Mouse (Mus musculus) C2C12 (cell line): ENCODE data around the gene Npy1r. TPM values are rescaled to one million over a fixed set of nuclear protein-coding genes. Genes with fewer than 3 reads are reported as not detected.

Source experiments
- H3K27me3 ChIP-seq: one replicate; pipeline ENCODE4 v1.6.1; 2011; ENCODE audit not compliant: control insufficient read depth, insufficient read depth, insufficient read length
- H3K36me3 ChIP-seq: one replicate; pipeline ENCODE4 v1.6.1; 2011; ENCODE audit not compliant: control insufficient read depth, insufficient read depth
- H3K4me3 ChIP-seq: one replicate; pipeline ENCODE4 v1.5.1; 2011; ENCODE audit warnings: mild to moderate bottlenecking, control low read depth; ENCODE audit not compliant: poor library complexity, insufficient read depth, severe bottlenecking
- H3K79me2 ChIP-seq: one replicate; pipeline ENCODE4 v1.6.1; 2011; ENCODE audit not compliant: control insufficient read depth, insufficient read depth
- H3K79me3 ChIP-seq: one replicate; pipeline ENCODE4 v1.6.1; 2011; ENCODE audit warnings: low read depth, control low read depth
- H3ac ChIP-seq: one replicate; pipeline ENCODE3; 2011; ENCODE audit warnings: low read depth; ENCODE audit not compliant: control insufficient read depth, insufficient read length
- CEBPB ChIP-seq: IDR thresholded peaks from one replicate; pipeline ENCODE4 v1.6.1; 2011; ENCODE audit warnings: low read depth, mild to moderate bottlenecking, control low read depth, moderate library complexity
- CTCF ChIP-seq: IDR thresholded peaks from one replicate; pipeline ENCODE4 v1.5.1; 2011; ENCODE audit not compliant: control insufficient read depth, insufficient read depth, insufficient read length
- FOSL1 ChIP-seq: IDR thresholded peaks from one replicate; pipeline ENCODE4 v1.8.0; 2011; ENCODE audit warnings: mild to moderate bottlenecking, low read length; ENCODE audit not compliant: poor library complexity, insufficient read depth, severe bottlenecking
- MAX ChIP-seq: IDR thresholded peaks from one replicate; pipeline ENCODE4 v1.6.1; 2011; ENCODE audit warnings: mild to moderate bottlenecking, control low read depth
- MYOD1 ChIP-seq: IDR thresholded peaks from one replicate; pipeline ENCODE4 v1.6.1; 2011; ENCODE audit warnings: low read depth; ENCODE audit not compliant: control insufficient read depth, insufficient read length
- MYOG ChIP-seq: IDR thresholded peaks from one replicate; pipeline ENCODE4 v1.6.1; 2011; ENCODE audit not compliant: control insufficient read depth, insufficient read length; ENCODE audit errors: extremely low read depth
- USF1 ChIP-seq: IDR thresholded peaks from one replicate; pipeline ENCODE4 v1.6.1; 2011; ENCODE audit warnings: low read depth, mild to moderate bottlenecking, control low read depth, moderate library complexity
- polyA plus RNA-seq: library from polyadenylated mRNA; unstranded; fragments of >200 nt; fragmentation: generic; extraction: Trizol; gene quantifications from one replicate; pipeline ENCODE4 v1.2.1, GENCODE M21; 2012; ENCODE audit warnings: missing spikeins

Gene Npy1r
- polyA plus RNA-seq, 1 experiment = not detected

DNA sequence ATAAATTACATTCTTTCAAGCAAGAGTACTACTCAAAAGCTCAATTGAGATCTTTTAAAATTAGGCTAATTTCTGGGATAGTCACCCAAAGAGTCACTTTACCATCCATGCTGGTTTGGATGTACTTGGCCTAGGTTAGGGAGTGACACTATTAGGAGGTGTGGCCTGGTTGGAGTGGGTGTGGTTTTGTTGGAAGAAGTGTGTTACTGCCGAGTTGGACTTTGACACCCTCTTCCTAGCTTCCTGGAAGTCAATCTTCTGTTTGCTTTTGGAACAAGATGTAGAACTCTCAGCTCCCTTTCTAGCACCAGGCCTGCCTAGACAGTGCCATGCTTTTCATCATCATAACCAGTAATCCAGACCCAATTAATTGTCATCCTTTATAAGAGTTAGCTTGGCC is 45.4 kb downstream of the Npy1r start:
- TF ChIP-seq CTCF (no peak), MYOG (no peak), USF1 (no peak), MAX (no peak), MYOD1 (no peak), FOSL1 (no peak), CEBPB (no peak)
- Histone ChIP-seq H3K79me2 (no peaks in the 10 kb centered on the region), H3K36me3 (no peaks in the 10 kb centered on the region), H3ac (no peak overlapping the region), H3K27me3 (no peaks in the 10 kb centered on the region), H3K4me3 (no peak overlapping the region), H3K79me3 (no peaks in the 10 kb centered on the region)

DNA sequence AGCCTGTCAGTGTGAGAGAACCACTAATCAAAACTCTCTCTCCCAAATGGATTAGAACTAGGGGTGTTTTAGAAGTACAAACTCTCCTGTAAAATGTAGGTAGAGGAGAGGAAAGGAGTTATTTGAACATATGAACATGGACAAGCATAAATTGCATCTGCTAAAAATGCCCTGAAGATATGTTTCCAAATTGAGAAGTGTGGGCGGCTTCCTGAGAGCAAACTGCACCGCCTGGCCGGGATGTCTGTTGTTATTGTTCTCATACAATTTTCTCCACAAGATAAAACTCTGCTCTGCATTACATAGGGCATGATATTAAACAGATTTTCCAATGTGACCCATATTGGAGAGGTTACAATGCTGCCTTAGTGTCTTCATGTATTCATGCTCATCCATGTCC is 48.6 kb downstream of the Npy1r start:
- Histone ChIP-seq H3K36me3 (no peaks in the 10 kb centered on the region), H3K27me3 (no peaks in the 10 kb centered on the region), H3ac (no peak overlapping the region), H3K4me3 (no peak overlapping the region), H3K79me3 (no peaks in the 10 kb centered on the region), H3K79me2 (no peaks in the 10 kb centered on the region)
- TF ChIP-seq MAX (no peak), CEBPB (no peak), CTCF (no peak), MYOD1 (no peak), FOSL1 (no peak), MYOG (no peak), USF1 (no peak)

DNA sequence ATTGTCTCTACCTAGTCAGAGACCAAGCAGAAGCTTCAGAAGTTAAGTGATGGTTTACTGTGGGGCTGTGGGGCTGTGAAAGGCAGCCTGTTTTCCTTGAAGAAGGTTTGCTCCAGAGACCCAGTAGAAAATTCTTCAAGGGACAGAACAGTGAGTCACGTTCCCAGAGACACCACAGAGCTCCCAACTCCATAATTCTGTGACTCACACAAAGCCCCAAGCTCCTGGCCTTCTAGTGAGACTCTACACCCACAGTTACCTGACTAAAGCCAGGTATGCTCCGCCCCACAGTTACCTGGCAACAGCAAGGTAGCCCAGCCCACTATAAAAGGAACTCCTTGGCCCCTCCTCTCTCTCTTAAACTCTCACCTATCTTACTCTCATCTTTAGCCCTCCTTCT is 54.6 kb downstream of the Npy1r start:
- TF ChIP-seq MYOG (no peak), CEBPB (no peak), MYOD1 (no peak), USF1 (no peak), MAX (no peak), CTCF (no peak), FOSL1 (no peak)
- H3K36me3 ChIP-seq = no peaks in the 10 kb centered on the region
- H3K79me2 ChIP-seq = no peaks in the 10 kb centered on the region
- no peak overlapping the region for H3ac ChIP-seq
- H3K4me3 ChIP-seq = no peak overlapping the region
- H3K79me3 ChIP-seq = no peaks in the 10 kb centered on the region
- H3K27me3 ChIP-seq = no peaks in the 10 kb centered on the region

DNA sequence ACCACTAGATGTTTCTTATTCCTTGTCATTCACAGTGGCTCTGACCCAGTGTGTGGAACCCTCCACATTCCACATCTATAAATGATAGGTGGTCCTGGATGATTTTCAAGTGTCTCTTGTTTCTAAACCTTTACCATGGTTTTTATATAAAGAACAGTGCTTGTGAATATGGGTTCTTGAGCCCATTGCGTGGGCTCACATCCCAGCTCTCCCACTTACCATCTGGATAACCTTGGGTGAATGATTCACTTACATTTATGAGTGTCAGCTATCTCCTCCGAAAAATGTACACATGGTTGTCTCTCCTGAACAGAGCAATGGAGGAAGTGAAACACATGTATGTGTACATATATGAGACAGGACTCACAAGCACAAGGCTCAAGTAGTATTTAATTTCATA is 59.2 kb downstream of the Npy1r start:
- no peaks in the 10 kb centered on the region for H3K79me3 ChIP-seq
- no peaks in the 10 kb centered on the region for H3K79me2 ChIP-seq
- no peaks in the 10 kb centered on the region for H3K36me3 ChIP-seq
- TF ChIP-seq CTCF (no peak), MYOG (no peak)
- no peaks in the 10 kb centered on the region for H3K27me3 ChIP-seq
- no peak overlapping the region for H3ac ChIP-seq
- no peak overlapping the region for H3K4me3 ChIP-seq

Other genes with a start within 250 kb of the Npy1r start
- 4.7 TPM for gene Tma16, start 210.7 kb upstream of the Npy1r start, polyA plus RNA-seq
- gene Tktl2, start 185.4 kb upstream of the Npy1r start, polyA plus RNA-seq = not detected
- not detected for gene Npy5r, start 9.1 kb upstream of the Npy1r start, polyA plus RNA-seq
- gene Naf1, start 163.0 kb downstream of the Npy1r start, polyA plus RNA-seq = 7.6 TPM